Comparison of ENCODE assay signal across 8 mouse cellular contexts in genomic region chr9:37782766-37783260, GRCm38 (mm10). TPM values are rescaled to one million over a fixed set of nuclear protein-coding genes. Genes with fewer than 3 reads are reported as not detected.
DNase-seq lines count a peak whose midpoint lies in the region; ATAC-seq and TF ChIP-seq lines count a peak whose summit lies in the region.

No protein-coding gene starts in this region.

- no peak for DNase-seq in lung, postnatal 0 days (ENCODE audit: low spot score)
- DNase-seq in lung, postnatal 25 days (ENCODE audit: low spot score), result no peak
- DNase-seq in embryo, embryonic 11 days, result peak; percentile 75
- DNase-seq in kidney, postnatal 25 days, result peak; percentile 7 to 57
- DNase-seq in midbrain, embryonic 11.5 days (ENCODE audit: low spot score, missing footprints), result peak; percentile 95
- DNase-seq in thymus, adult 18-20 months, result no peak
- no peak for DNase-seq in thymus, postnatal 25 days

- H3K4me2 ChIP-seq in lung, postnatal 0 days (replicated peaks; ENCODE audit: low read depth, low read length), result peak overlapping the region; percentile 11
- peak overlapping the region; percentile 62 for H3K4me2 ChIP-seq in heart, embryonic 15.5 days
- H3K4me2 ChIP-seq in midbrain, embryonic 11.5 days, result peak overlapping the region; percentile 39

- WGBS in lung, postnatal 0 days, result 3% methylated on average over 7 of the region's 7 CpGs
- 4% methylated on average over 7 of the region's 7 CpGs for WGBS in heart, embryonic 15.5 days
- WGBS in midbrain, embryonic 11.5 days, result 3% methylated on average over 7 of the region's 7 CpGs

- H3K9ac ChIP-seq in lung, postnatal 0 days (replicated peaks; ENCODE audit: low read depth), result no peak overlapping the region
- H3K9ac ChIP-seq in heart, embryonic 15.5 days, result peak overlapping the region; percentile 33; the same call in 1 of the 2 replicates
- peak overlapping the region; percentile 68 for H3K9ac ChIP-seq in midbrain, embryonic 11.5 days (ENCODE audit: low read length)

- H3K9me3 ChIP-seq in lung, postnatal 0 days (ENCODE audit: low read length), result no peaks in the 10 kb centered on the region
- no peaks in the 10 kb centered on the region for H3K9me3 ChIP-seq in heart, embryonic 15.5 days (replicated peaks)
- H3K9me3 ChIP-seq in midbrain, embryonic 11.5 days (ENCODE audit: control insufficient read depth, low read length), result no peaks in the 10 kb centered on the region

- TF ChIP-seq CTCF in lung, postnatal 0 days (IDR thresholded peaks at IDR 0.05), result no peak

- no peak for ATAC-seq in lung, postnatal 0 days
- ATAC-seq in heart, embryonic 15.5 days (replicated peaks; ENCODE audit: insufficient number of reproducible peaks, insufficient read depth, low FRiP score, low read depth), result peak; percentile 69
- ATAC-seq in midbrain, embryonic 11.5 days (ENCODE audit: low FRiP score), result peak; percentile 98

- no peak overlapping the region for H3K27ac ChIP-seq in lung, postnatal 0 days (ENCODE audit: low read length)
- no peak overlapping the region for H3K27ac ChIP-seq in heart, embryonic 15.5 days
- H3K27ac ChIP-seq in midbrain, embryonic 11.5 days (ENCODE audit: low read depth, low read length), result peak overlapping the region; percentile 84

- no peak overlapping the region for H3K4me3 ChIP-seq in lung, postnatal 0 days (ENCODE audit: low read depth, low read length)
- H3K4me3 ChIP-seq in heart, embryonic 15.5 days, result peak overlapping the region; percentile 36
- peak overlapping the region; percentile 13; the same call in 1 of the 2 replicates for H3K4me3 ChIP-seq in midbrain, embryonic 11.5 days (ENCODE audit: low read depth, low read length)

- H3K27me3 ChIP-seq in lung, postnatal 0 days (replicated peaks; ENCODE audit: insufficient read depth, low read length), result no peaks in the 10 kb centered on the region
- no peaks in the 10 kb centered on the region for H3K27me3 ChIP-seq in heart, embryonic 15.5 days
- no peaks in the 10 kb centered on the region for H3K27me3 ChIP-seq in midbrain, embryonic 11.5 days (ENCODE audit: control insufficient read depth, insufficient read depth, low read length)

- H3K4me1 ChIP-seq in lung, postnatal 0 days (ENCODE audit: insufficient read depth, low read depth, low read length), result no peaks in the 10 kb centered on the region
- peaks cover 7% of the 10 kb centered on the region for H3K4me1 ChIP-seq in heart, embryonic 15.5 days (replicated peaks)
- peaks cover 3% of the 10 kb centered on the region for H3K4me1 ChIP-seq in midbrain, embryonic 11.5 days (ENCODE audit: control insufficient read depth, insufficient read depth, low read length)

- H3K36me3 ChIP-seq in lung, postnatal 0 days (ENCODE audit: insufficient read depth, low read length), result no peaks in the 10 kb centered on the region
- H3K36me3 ChIP-seq in heart, embryonic 15.5 days, result no peaks in the 10 kb centered on the region
- no peaks in the 10 kb centered on the region for H3K36me3 ChIP-seq in midbrain, embryonic 11.5 days (ENCODE audit: control insufficient read depth, insufficient read depth, low read length)

- no peak for TF ChIP-seq EP300 in lung, postnatal 0 days (IDR thresholded peaks at IDR 0.05)

RNA-seq across cellular contexts. Expression of gene Olfr875, which starts 11.2 kb away (rescaled TPM):
- polyA plus RNA-seq in lung, postnatal 0 days (2015; fragmentation: Nextera tagmentation; extraction: Ambion mirVana), result not detected in 2 replicates
- polyA plus RNA-seq in heart, embryonic 15.5 days (2015; fragmentation: Nextera tagmentation; extraction: Ambion mirVana), result not detected in 2 replicates
- polyA plus RNA-seq in midbrain, embryonic 11.5 days (2014; fragmentation: Nextera tagmentation; extraction: Ambion mirVana), result not detected in 2 replicates

RNA-seq across cellular contexts. Expression of gene Olfr876, which starts 20.0 kb away (rescaled TPM):
- not detected in 2 replicates for polyA plus RNA-seq in lung, postnatal 0 days (2015; fragmentation: Nextera tagmentation; extraction: Ambion mirVana)
- not detected in 2 replicates for polyA plus RNA-seq in heart, embryonic 15.5 days (2015; fragmentation: Nextera tagmentation; extraction: Ambion mirVana)
- polyA plus RNA-seq in midbrain, embryonic 11.5 days (2014; fragmentation: Nextera tagmentation; extraction: Ambion mirVana), result not detected in 2 replicates

RNA-seq across cellular contexts. Expression of gene Olfr874, which starts 37.9 kb away (rescaled TPM):
- not detected in 2 replicates for polyA plus RNA-seq in lung, postnatal 0 days (2015; fragmentation: Nextera tagmentation; extraction: Ambion mirVana)
- polyA plus RNA-seq in heart, embryonic 15.5 days (2015; fragmentation: Nextera tagmentation; extraction: Ambion mirVana), result not detected in 2 replicates
- not detected in 2 replicates for polyA plus RNA-seq in midbrain, embryonic 11.5 days (2014; fragmentation: Nextera tagmentation; extraction: Ambion mirVana)

Comparison
In these comparisons a context has a peak if more than half of its experiments do, and no peak if none do; other contexts are left out.
1. DNase-seq: peak in embryo, embryonic 11 days (single experiment), kidney, postnatal 25 days (2 of 2) and midbrain, embryonic 11.5 days (single experiment); none in lung, postnatal 0 days (single experiment), lung, postnatal 25 days (single experiment), thymus, adult 18-20 months (0 of 2) and thymus, postnatal 25 days (single experiment).
2. H3K4me2 ChIP-seq: peak in every context shown above with its lines; median percentile 62 in heart, embryonic 15.5 days; 39 in midbrain, embryonic 11.5 days; 11 in lung, postnatal 0 days.